Mouse (Mus musculus): ENCODE data around the gene Ccr7.
A peak's percentile ranks its signal among the peaks of the same experiment; 100 is the strongest.

Ccr7 gene

GRCm38 (mm10) chr11:99153767-99154753 is 817 bp downstream of the Ccr7 start:
- DNase-seq, result no peak

- no peak for DNase-seq
These were observed 2.3 kb downstream of the Ccr7 start for GRCm38 (mm10) chr11:99152323-99153144.

GRCm38 (mm10) chr11:99151333-99151930 is 3.4 kb downstream of the Ccr7 start:
- no peak for DNase-seq

GRCm38 (mm10) chr11:99150889-99151288 is 4.0 kb downstream of the Ccr7 start:
- no peak for DNase-seq

- DNase-seq, result peak; percentile 79 to 86
These were observed 4.7 kb downstream of the Ccr7 start for GRCm38 (mm10) chr11:99149898-99150757.

- DNase-seq, result peak in 1 of 2 experiments; percentile 49
These were observed 5.8 kb downstream of the Ccr7 start for GRCm38 (mm10) chr11:99148896-99149703.

GRCm38 (mm10) chr11:99148400-99148799 is 6.5 kb downstream of the Ccr7 start:
- DNase-seq, result no peak

GRCm38 (mm10) chr11:99147920-99148289 is 7.0 kb downstream of the Ccr7 start:
- DNase-seq, result peak; percentile 25 to 52

- peak; percentile 55 to 80 for DNase-seq
These were observed 7.6 kb downstream of the Ccr7 start for GRCm38 (mm10) chr11:99147041-99147919.

- no peak for DNase-seq
These were observed 8.3 kb downstream of the Ccr7 start for GRCm38 (mm10) chr11:99146558-99146957.

GRCm38 (mm10) chr11:99145765-99146164 is 9.1 kb downstream of the Ccr7 start:
- DNase-seq, result no peak

- peak in 1 of 2 experiments; percentile 4 for DNase-seq
These were observed 9.9 kb downstream of the Ccr7 start for GRCm38 (mm10) chr11:99144940-99145339.

- peak in 1 of 2 experiments; percentile 7 for DNase-seq
These were observed 10.4 kb downstream of the Ccr7 start for GRCm38 (mm10) chr11:99144456-99144855.

GRCm38 (mm10) chr11:99143123-99144082 is 11.5 kb downstream of the Ccr7 start:
- DNase-seq, result peak; percentile 14 to 18

GRCm38 (mm10) chr11:99142493-99143095 is 12.3 kb downstream of the Ccr7 start:
- peak; percentile 20 to 34 for DNase-seq

- peak in 1 of 2 experiments; percentile 6 for DNase-seq
These were observed 12.8 kb downstream of the Ccr7 start for GRCm38 (mm10) chr11:99142046-99142445.

GRCm38 (mm10) chr11:99141600-99141999 is 13.3 kb downstream of the Ccr7 start:
- DNase-seq, result peak; percentile 66 to 88

- DNase-seq, result no peak
These were observed 15.9 kb downstream of the Ccr7 start for GRCm38 (mm10) chr11:99138976-99139375.
